Mouse (Mus musculus): ENCODE measurements around the gene Tubb1. TPM values are rescaled to one million over a fixed set of nuclear protein-coding genes. Genes with fewer than 3 reads are reported as not detected.

Tubb1 gene
- total RNA-seq (2014; rRNA removed) (1.0 TPM in 1 of 2 replicates, not detected in the other), polyA plus RNA-seq (2015; fragmentation: Nextera tagmentation; extraction: Ambion mirVana) (0.13 TPM in 1 of 2 replicates, not detected in the other)

- TF ChIP-seq CTCF (IDR thresholded peaks at IDR 0.05; ENCODE audit: low read depth): no peak
- Histone ChIP-seq H3K4me2 (ENCODE audit: low read depth, low read length) (no peak within 1 kb of the TSS), H3K4me3 (ENCODE audit: low read length) (no peak within 1 kb of the TSS), H3K9me3 (ENCODE audit: low read length) (no peaks in the 10 kb centered on the region), H3K36me3 (ENCODE audit: insufficient read depth, low read length) (no peaks in the 10 kb centered on the region), H3K9ac (replicated peaks; ENCODE audit: low read length) (no peak within 1 kb of the TSS), H3K27ac (no peak within 1 kb of the TSS), H3K4me1 (ENCODE audit: insufficient read depth, low read length) (no peaks in the 10 kb centered on the region), H3K27me3 (ENCODE audit: insufficient read depth, low read length) (no peaks in the 10 kb centered on the region)
- no peak for ATAC-seq
- DNase-seq (ENCODE audit: low spot score): no peak
- WGBS: 75% methylated on average over 4 of the region's 4 CpGs
Measured at GRCm38 (mm10) chr2:174450353-174450752, at the start of gene Tubb1. Gene Tubb1, plus strand, starts transcription at chr2:174450695.

DNA sequence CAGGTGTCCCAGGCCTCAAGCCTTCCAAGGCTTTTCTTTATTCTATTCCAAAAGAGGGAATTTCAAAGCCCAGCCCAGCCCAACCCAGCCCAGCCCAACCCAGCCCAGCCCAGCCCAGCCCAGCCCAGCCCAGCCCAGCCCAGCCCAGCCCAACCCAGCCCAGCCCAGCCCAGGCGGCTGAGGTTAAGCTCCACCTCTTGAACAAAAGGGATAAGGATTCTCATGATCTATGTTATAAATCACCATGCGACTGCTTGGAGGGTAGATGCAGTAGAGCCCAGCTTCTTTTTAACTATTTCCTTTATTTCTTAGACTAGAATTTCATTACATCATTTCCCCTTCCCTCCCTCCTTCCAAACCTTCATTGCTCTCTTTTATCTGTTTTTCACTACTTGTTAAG, 40.3 kb upstream of the Tubb1 start:
- H3K4me2 ChIP-seq (ENCODE audit: low read depth, low read length): no peak overlapping the region
- H3K4me3 ChIP-seq (ENCODE audit: low read length): no peak overlapping the region
- no peaks in the 10 kb centered on the region for H3K27me3 ChIP-seq (ENCODE audit: insufficient read depth, low read length)
- DNase-seq (ENCODE audit: low spot score) (no peak), ATAC-seq (no peak)
- H3K9ac ChIP-seq (replicated peaks; ENCODE audit: low read length): no peak overlapping the region
- H3K4me1 ChIP-seq (ENCODE audit: insufficient read depth, low read length): no peaks in the 10 kb centered on the region
- H3K27ac ChIP-seq: no peak overlapping the region
- H3K9me3 ChIP-seq (ENCODE audit: low read length): no peaks in the 10 kb centered on the region
- TF ChIP-seq CTCF (IDR thresholded peaks at IDR 0.05; ENCODE audit: low read depth): no peak
- no peaks in the 10 kb centered on the region for H3K36me3 ChIP-seq (ENCODE audit: insufficient read depth, low read length)
- WGBS: 72% methylated on average over 2 of the region's 2 CpGs

GRCm38 (mm10) chr2:174413127-174413526, 37.4 kb upstream of the Tubb1 start:
- ATAC-seq (no peak), DNase-seq (ENCODE audit: low spot score) (no peak)
- Histone ChIP-seq H3K4me1 (ENCODE audit: insufficient read depth, low read length) (0 out of 2 replicates have a peak, but pooled peaks cover 8% of the 10 kb centered on the region), H3K4me2 (ENCODE audit: low read depth, low read length) (no peak overlapping the region), H3K27ac (no peak overlapping the region), H3K4me3 (ENCODE audit: low read length) (no peak overlapping the region), H3K9ac (replicated peaks; ENCODE audit: low read length) (no peak overlapping the region), H3K36me3 (ENCODE audit: insufficient read depth, low read length) (no peaks in the 10 kb centered on the region), H3K9me3 (ENCODE audit: low read length) (no peaks in the 10 kb centered on the region), H3K27me3 (ENCODE audit: insufficient read depth, low read length) (no peaks in the 10 kb centered on the region)
- no peak for TF ChIP-seq CTCF (IDR thresholded peaks at IDR 0.05; ENCODE audit: low read depth)
- 81% methylated on average over 7 of the region's 7 CpGs for WGBS

DNA sequence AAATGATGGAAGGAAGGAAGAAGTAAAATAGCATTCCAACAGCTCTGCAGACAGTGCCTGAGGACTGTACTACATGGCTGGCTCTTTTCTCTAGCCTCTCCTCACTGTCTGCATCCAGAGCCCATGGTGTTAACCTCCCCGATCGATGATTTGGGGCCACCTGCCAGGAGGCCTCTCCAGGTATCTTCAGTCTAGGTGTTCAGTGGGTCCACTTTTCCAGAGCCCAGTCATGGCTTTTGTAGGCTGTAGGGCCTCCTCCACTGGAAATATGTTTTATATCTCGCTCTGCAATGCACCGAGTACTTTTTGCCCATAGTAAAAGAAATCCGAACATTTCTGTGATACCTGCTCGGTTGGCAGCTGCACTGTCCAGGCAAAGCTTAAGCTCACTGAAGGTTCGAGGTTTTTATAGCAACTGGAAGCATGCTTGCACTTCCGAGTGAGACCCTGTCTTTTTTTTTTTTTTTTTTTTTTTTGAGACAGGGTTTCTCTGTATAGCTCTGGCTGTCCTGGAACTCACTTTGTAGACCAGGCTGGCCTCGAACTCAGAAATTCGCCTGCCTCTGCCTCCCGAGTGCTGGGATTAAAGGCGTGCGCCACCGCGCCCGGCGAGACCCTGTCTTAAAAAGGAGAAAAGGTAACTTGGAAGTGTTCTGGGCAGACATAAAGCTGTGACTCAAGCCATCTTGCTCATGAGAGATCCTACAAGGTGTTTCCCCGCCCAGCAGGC, 35.3 kb upstream of the Tubb1 start:
- H3K9me3 ChIP-seq (ENCODE audit: low read length): no peaks in the 10 kb centered on the region
- no peaks in the 10 kb centered on the region for H3K36me3 ChIP-seq (ENCODE audit: insufficient read depth, low read length)
- whole genome bisulfite sequencing: 48% methylated on average over 18 of the region's 18 CpGs
- no peak; the same call in 1 of the 2 replicates for ATAC-seq
- H3K27me3 ChIP-seq (ENCODE audit: insufficient read depth, low read length): no peaks in the 10 kb centered on the region
- H3K4me2 ChIP-seq (ENCODE audit: low read depth, low read length): peak overlapping the region; percentile 95
- no peak overlapping the region; the same call in 1 of the 2 replicates for H3K9ac ChIP-seq (replicated peaks; ENCODE audit: low read length)
- no peak for DNase-seq (ENCODE audit: low spot score)
- H3K27ac ChIP-seq: no peak overlapping the region
- TF ChIP-seq CTCF (IDR thresholded peaks at IDR 0.05; ENCODE audit: low read depth): no peak
- peak overlapping the region; percentile 84 for H3K4me3 ChIP-seq (ENCODE audit: low read length)
- 0 out of 2 replicates have a peak, but pooled peaks cover 8% of the 10 kb centered on the region for H3K4me1 ChIP-seq (ENCODE audit: insufficient read depth, low read length)

GRCm38 (mm10) chr2:174415731-174416310, 34.7 kb upstream of the Tubb1 start, which contains the start of gene Nelfcd:
Gene Nelfcd, plus strand, starts transcription at chr2:174415804.
- H3K36me3 ChIP-seq (ENCODE audit: insufficient read depth, low read length): no peaks in the 10 kb centered on the region
- H3K4me1 ChIP-seq (ENCODE audit: insufficient read depth, low read length): 0 out of 2 replicates have a peak, but pooled peaks cover 8% of the 10 kb centered on the region
- DNase-seq (ENCODE audit: low spot score) (peak; percentile 97), ATAC-seq (peak; percentile 96)
- H3K27ac ChIP-seq: no peak within 1 kb of the TSS
- peak within 1 kb of the TSS; percentile 77 for H3K9ac ChIP-seq (replicated peaks; ENCODE audit: low read length)
- H3K27me3 ChIP-seq (ENCODE audit: insufficient read depth, low read length): no peaks in the 10 kb centered on the region
- peak within 1 kb of the TSS; percentile 95 for H3K4me2 ChIP-seq (ENCODE audit: low read depth, low read length)
- H3K4me3 ChIP-seq (ENCODE audit: low read length): peak within 1 kb of the TSS; percentile 84
- H3K9me3 ChIP-seq (ENCODE audit: low read length): no peaks in the 10 kb centered on the region
- WGBS: under 1% methylated on average over 40 of the region's 40 CpGs
- no peak for TF ChIP-seq CTCF (IDR thresholded peaks at IDR 0.05; ENCODE audit: low read depth)

- 82% methylated on average over 6 of the region's 6 CpGs for WGBS
- no peak overlapping the region for H3K27ac ChIP-seq
- H3K4me1 ChIP-seq (ENCODE audit: insufficient read depth, low read length): 0 out of 2 replicates have a peak, but pooled peaks cover 8% of the 10 kb centered on the region
- no peak for TF ChIP-seq CTCF (IDR thresholded peaks at IDR 0.05; ENCODE audit: low read depth)
- H3K4me3 ChIP-seq (ENCODE audit: low read length): no peak overlapping the region
- no peak overlapping the region for H3K4me2 ChIP-seq (ENCODE audit: low read depth, low read length)
- no peaks in the 10 kb centered on the region for H3K27me3 ChIP-seq (ENCODE audit: insufficient read depth, low read length)
- H3K9ac ChIP-seq (replicated peaks; ENCODE audit: low read length): no peak overlapping the region
- no peaks in the 10 kb centered on the region for H3K9me3 ChIP-seq (ENCODE audit: low read length)
- DNase-seq (ENCODE audit: low spot score) (no peak), ATAC-seq (no peak)
- H3K36me3 ChIP-seq (ENCODE audit: insufficient read depth, low read length): peaks cover 23% of the 10 kb centered on the region; the same call in 1 of the 2 replicates
Measured at GRCm38 (mm10) chr2:174421107-174421506, 29.4 kb upstream of the Tubb1 start.
